Comparison of ENCODE assay signal across 9 mouse cellular contexts in the genomic region with DNA sequence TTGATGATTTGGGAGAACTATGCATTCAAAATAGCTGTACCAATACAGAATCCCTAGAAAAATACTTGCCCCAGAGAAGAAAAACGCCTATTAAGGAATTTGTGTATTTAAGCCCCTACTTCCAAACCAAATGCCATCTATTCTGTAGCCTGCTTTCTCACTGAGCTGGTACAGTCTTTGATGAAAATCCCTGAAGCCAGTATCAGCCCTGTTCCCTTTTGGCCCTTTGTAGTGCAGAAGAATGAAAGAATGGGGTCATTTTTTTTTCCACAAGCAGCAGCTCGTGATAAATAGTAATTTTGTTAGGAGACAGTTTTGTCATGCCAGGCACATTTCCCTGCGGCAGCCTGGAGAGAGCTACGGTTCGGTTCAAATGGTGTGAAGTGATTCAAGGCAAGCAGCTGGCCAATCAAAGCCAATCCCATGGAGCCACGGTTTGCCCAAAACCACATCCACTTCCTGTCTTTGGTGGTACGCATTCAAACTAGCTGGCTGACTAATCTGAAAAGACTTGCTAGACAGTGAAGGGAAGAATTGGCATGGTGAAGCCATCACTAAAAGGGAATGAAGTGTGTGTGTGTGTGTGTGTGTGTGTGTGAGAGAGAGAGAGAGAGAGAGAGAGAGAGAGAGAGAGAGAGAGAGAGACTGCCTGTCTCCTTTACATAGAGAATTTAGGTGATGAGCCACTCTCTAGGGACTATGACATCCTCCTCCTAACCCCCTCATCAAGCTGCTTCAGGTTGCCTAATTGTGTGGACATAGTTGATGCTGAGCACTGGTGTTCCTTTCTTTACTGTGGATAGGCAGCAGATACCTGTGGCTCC.
DNase-seq lines count a peak whose midpoint lies in the region; ATAC-seq and TF ChIP-seq lines count a peak whose summit lies in the region.
"Had no signal": no experiment of that assay in that cellular context is flagged by ENCODE, and none has a peak within 500 bp of the region (broad histone marks: within the 10 kb centered on the region; RNA-seq: fewer than 3 reads in every experiment).

No protein-coding gene starts in this region.

- 11% methylated on average over 7 of the region's 7 CpGs for WGBS in thymus, adult 2 months
- WGBS in hindbrain, embryonic 13.5 days = 31% methylated on average over 7 of the region's 7 CpGs
- WGBS in midbrain, embryonic 14.5 days = 31% methylated on average over 7 of the region's 7 CpGs
- WGBS in lung, postnatal 0 days = 46% methylated on average over 7 of the region's 7 CpGs

- peak; percentile 2 for DNase-seq in thymus, adult 2 months
- no peak for DNase-seq in thymus, adult 18-20 months
- DNase-seq in midbrain, embryonic 14.5 days = peak; percentile 72
- no peak for DNase-seq in urinary bladder, postnatal 36 days (ENCODE audit: low spot score in 2 of 2)
- DNase-seq in lung, postnatal 0 days (ENCODE audit: low spot score) = no peak
- no peak for DNase-seq in urinary bladder, postnatal 14 days (ENCODE audit: low spot score)
- DNase-seq in kidney, postnatal 14 days = no peak

- TF ChIP-seq POLR2A in thymus, adult 2 months (IDR thresholded peaks at IDR 0.05; ENCODE audit: control insufficient read depth, extremely low read depth, insufficient read depth, low read length, poor library complexity) = no peak

- no peak for TF ChIP-seq EP300 in lung, postnatal 0 days (IDR thresholded peaks at IDR 0.05)

- peak; percentile 74 for ATAC-seq in hindbrain, embryonic 13.5 days (ENCODE audit: low FRiP score)
- peak; percentile 67 for ATAC-seq in midbrain, embryonic 14.5 days (ENCODE audit: low FRiP score, low TSS enrichment)
- no peak for ATAC-seq in lung, postnatal 0 days

- no peak overlapping the region for H3K27ac ChIP-seq in thymus, adult 2 months (ENCODE audit: control insufficient read depth, insufficient read depth, low read length)
- peak overlapping the region; percentile 66 for H3K27ac ChIP-seq in hindbrain, embryonic 13.5 days
- H3K27ac ChIP-seq in midbrain, embryonic 14.5 days (replicated peaks; ENCODE audit: low read depth, low read length) = peak overlapping the region; percentile 64
- no peak overlapping the region for H3K27ac ChIP-seq in lung, postnatal 0 days (ENCODE audit: low read length)
- H3K27ac ChIP-seq: limb, embryonic 15.5 days had no signal

- H3K36me3 ChIP-seq in thymus, adult 2 months (ENCODE audit: control insufficient read depth, insufficient read depth, low read length) = no peaks in the 10 kb centered on the region
- no peaks in the 10 kb centered on the region for H3K36me3 ChIP-seq in hindbrain, embryonic 13.5 days
- no peaks in the 10 kb centered on the region for H3K36me3 ChIP-seq in midbrain, embryonic 14.5 days (ENCODE audit: control insufficient read depth, insufficient read depth, low read length)
- H3K36me3 ChIP-seq in lung, postnatal 0 days (ENCODE audit: insufficient read depth, low read length) = no peaks in the 10 kb centered on the region
- H3K36me3 ChIP-seq: limb, embryonic 15.5 days had no signal

- no peak overlapping the region for H3K4me3 ChIP-seq in thymus, adult 2 months (ENCODE audit: control insufficient read depth, insufficient read depth, low read length)
- H3K4me3 ChIP-seq in hindbrain, embryonic 13.5 days = no peak overlapping the region
- no peak overlapping the region for H3K4me3 ChIP-seq in midbrain, embryonic 14.5 days (replicated peaks; ENCODE audit: low read depth, low read length)
- H3K4me3 ChIP-seq in lung, postnatal 0 days (ENCODE audit: low read depth, low read length) = no peak overlapping the region
- H3K4me3 ChIP-seq: limb, embryonic 15.5 days had no signal

- no peak for TF ChIP-seq CTCF in thymus, adult 2 months (IDR thresholded peaks at IDR 0.05; ENCODE audit: borderline replicate concordance, control insufficient read depth, extremely low read depth, insufficient read depth, low read length, poor library complexity)
- no peak for TF ChIP-seq CTCF in lung, postnatal 0 days (IDR thresholded peaks at IDR 0.05)

- H3K27me3 ChIP-seq in thymus, adult 2 months (ENCODE audit: control insufficient read depth, insufficient read depth, low read length) = no peaks in the 10 kb centered on the region
- peaks cover 3% of the 10 kb centered on the region; the same call in 1 of the 2 replicates for H3K27me3 ChIP-seq in hindbrain, embryonic 13.5 days
- H3K27me3 ChIP-seq in midbrain, embryonic 14.5 days (ENCODE audit: control insufficient read depth, insufficient read depth, low read length) = no peaks in the 10 kb centered on the region
- no peaks in the 10 kb centered on the region for H3K27me3 ChIP-seq in lung, postnatal 0 days (replicated peaks; ENCODE audit: insufficient read depth, low read length)

- H3K4me1 ChIP-seq in thymus, adult 2 months (replicated peaks; ENCODE audit: control insufficient read depth, insufficient read depth, low read length) = peaks cover 5% of the 10 kb centered on the region
- H3K4me1 ChIP-seq in hindbrain, embryonic 13.5 days (replicated peaks) = peaks cover 4% of the 10 kb centered on the region
- H3K4me1 ChIP-seq in midbrain, embryonic 14.5 days (ENCODE audit: control insufficient read depth, insufficient read depth, low read length) = peaks cover 9% of the 10 kb centered on the region; the same call in 1 of the 2 replicates
- no peaks in the 10 kb centered on the region for H3K4me1 ChIP-seq in lung, postnatal 0 days (ENCODE audit: insufficient read depth, low read depth, low read length)
- H3K4me1 ChIP-seq: limb, embryonic 15.5 days had no signal

- no peak overlapping the region for H3K4me2 ChIP-seq in hindbrain, embryonic 13.5 days
- no peak overlapping the region for H3K4me2 ChIP-seq in midbrain, embryonic 14.5 days (ENCODE audit: low read length)
- no peak overlapping the region for H3K4me2 ChIP-seq in lung, postnatal 0 days (replicated peaks; ENCODE audit: low read depth, low read length)
- H3K4me2 ChIP-seq: limb, embryonic 15.5 days had no signal

- H3K9ac ChIP-seq in hindbrain, embryonic 13.5 days = no peak overlapping the region
- H3K9ac ChIP-seq in midbrain, embryonic 14.5 days (replicated peaks; ENCODE audit: low read length) = no peak overlapping the region
- H3K9ac ChIP-seq in lung, postnatal 0 days (replicated peaks; ENCODE audit: low read depth) = no peak overlapping the region
- H3K9ac ChIP-seq: limb, embryonic 15.5 days had no signal

- no peaks in the 10 kb centered on the region for H3K9me3 ChIP-seq in hindbrain, embryonic 13.5 days
- no peaks in the 10 kb centered on the region for H3K9me3 ChIP-seq in midbrain, embryonic 14.5 days (ENCODE audit: control insufficient read depth, low read length)
- no peaks in the 10 kb centered on the region for H3K9me3 ChIP-seq in lung, postnatal 0 days (ENCODE audit: low read length)
- H3K9me3 ChIP-seq: limb, embryonic 15.5 days had no signal

Comparison
In these comparisons a context has a peak if more than half of its experiments do, and no peak if none do; other contexts are left out.
1. DNase-seq: peak in thymus, adult 2 months (single experiment) and midbrain, embryonic 14.5 days (single experiment); none in thymus, adult 18-20 months (0 of 2), urinary bladder, postnatal 36 days (0 of 2), lung, postnatal 0 days (single experiment), urinary bladder, postnatal 14 days (single experiment) and kidney, postnatal 14 days (single experiment).
2. H3K27ac ChIP-seq: peak in hindbrain, embryonic 13.5 days (single experiment) and midbrain, embryonic 14.5 days (single experiment); none in thymus, adult 2 months (single experiment) and lung, postnatal 0 days (single experiment).